Mouse (Mus musculus) left cerebral cortex, postnatal 10 days (tissue): ENCODE results near the gene Mpp6. TPM values are rescaled to one million over a fixed set of nuclear protein-coding genes. Genes with fewer than 3 reads are reported as not detected.

ENCODE experiments used
- DNase-seq, 2 experiments: peaks; one replicate each; pipeline ENCODE4 v3.0.0; 2021 to 2022; ENCODE audit warnings: low spot score in 2 of 2, mixed read lengths in 1 of 2; ENCODE audit errors: extremely low spot score in 1 of 2
- intact Hi-C: fragments of 180-260 bp; cut with DNase I; formaldehyde crosslinking; loops from one replicate; pipeline ENCODE4 v1.15.1; 2025
- total RNA-seq, 2 experiments: library from RNA; stranded (reverse); gene quantifications; 2 replicates each; pipeline ENCODE4 v1.2.3; 2021

Gene Mpp6
- total RNA-seq, 2 experiments from 2014 or later = 103 to 112 TPM

DNA sequence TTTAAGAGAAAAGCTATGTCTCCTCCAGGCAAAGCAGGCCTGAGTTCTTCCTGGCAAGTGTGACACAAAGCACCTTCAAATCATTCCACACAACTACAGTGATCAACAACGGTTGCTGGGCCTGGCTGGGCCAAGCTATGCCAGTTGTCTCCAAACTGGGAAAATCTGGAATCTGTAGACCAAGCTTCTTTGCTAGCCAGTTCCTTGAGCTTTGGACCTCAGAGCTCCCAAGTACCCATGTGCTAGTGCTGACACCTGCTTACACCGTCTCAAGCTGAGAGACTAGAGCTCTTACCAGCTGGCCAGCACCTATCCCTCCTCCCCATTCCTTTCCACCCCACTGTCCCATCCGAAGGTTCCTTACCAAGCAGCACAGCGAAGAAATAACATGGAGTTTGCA is 105.9 kb downstream of the Mpp6 start:
- intact Hi-C loops = no loop called here
- DNase-seq = no peak

DNA sequence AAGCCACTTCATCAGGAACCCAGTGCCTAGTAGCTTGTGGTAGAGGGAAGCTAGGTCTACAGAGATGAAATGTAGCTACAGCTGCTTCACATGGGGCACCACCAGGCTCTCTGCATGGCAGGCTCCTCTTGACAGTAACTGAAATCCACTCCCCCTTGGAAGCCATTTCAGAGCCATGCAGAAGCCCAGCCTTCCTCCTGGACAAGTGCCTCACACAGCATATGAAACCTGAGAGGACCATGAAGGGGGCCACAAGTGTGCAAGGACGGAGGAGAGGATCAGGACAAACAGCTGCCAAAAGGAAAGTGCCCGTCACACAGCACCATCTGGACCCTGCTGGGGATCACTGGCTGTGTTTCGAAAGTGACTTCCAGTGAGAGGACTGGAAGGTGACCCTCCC is 108.6 kb downstream of the Mpp6 start:
- no peak for DNase-seq
- intact Hi-C loops = no loop called here

DNA sequence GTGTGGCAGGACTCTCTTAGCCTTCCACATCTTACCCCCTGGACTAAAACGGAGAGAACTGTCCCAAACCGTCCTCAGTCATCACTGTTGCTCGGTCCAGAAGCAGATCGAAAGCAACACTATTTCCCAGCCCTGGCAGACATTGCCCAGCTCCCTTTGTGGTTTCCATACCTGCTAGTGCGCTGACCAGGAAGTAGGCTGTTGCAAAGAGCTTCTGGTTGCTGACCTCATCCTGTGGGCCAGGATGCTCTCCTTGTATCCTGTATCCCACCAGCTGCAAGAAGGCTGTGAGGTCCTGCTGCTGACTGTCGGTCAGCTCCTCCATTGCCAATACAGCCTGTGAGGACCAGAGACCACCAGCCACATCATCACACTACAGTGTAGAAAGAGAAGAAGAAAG is 109.0 kb downstream of the Mpp6 start:
- no peak for DNase-seq

DNA sequence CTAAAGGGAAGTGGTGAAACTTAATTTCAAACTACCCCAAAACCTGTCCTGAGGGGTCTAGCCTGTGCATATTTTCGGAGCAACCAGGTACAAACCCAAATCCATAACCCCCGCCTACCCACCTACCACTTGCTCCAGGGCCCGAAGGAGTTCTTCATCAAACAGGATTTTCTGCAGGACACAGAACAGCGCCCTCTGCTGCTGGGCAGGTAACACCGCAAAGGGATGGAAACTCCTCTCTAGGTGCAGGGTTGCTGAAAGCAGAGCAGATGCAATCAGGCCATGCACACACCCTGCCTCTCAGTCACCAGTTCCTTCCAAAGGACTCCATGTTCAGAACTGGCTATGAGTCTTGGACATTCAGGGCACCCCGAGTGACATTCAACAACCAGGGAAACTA is 110.8 kb downstream of the Mpp6 start:
- DNase-seq = peak in 1 of 2 experiments; percentile 41
- intact Hi-C loops = no loop called here

More for the DNA sequence above, 109.0 kb downstream of the Mpp6 start:
- intact Hi-C loops = no loop called here

DNA sequence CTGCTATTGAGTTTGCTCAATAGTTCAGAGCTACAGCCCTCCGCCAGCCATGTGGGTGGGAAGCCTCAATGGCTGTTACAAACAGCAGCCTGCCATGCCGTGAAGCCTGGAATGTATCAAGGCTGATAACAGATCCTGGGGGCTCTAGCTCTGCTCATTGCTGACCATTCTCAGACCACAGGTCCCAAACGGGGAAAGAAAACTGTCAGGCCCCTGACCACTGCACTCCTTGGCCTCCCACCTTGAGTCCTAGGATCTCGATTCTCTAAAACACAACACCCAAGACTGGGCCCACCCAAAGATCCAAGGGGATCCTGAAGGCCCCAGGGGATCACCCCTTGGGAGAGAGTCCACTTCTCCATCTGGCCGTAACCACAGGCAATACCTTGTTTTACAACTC is 112.3 kb downstream of the Mpp6 start:
- intact Hi-C loops = no loop called here
- DNase-seq = no peak

DNA sequence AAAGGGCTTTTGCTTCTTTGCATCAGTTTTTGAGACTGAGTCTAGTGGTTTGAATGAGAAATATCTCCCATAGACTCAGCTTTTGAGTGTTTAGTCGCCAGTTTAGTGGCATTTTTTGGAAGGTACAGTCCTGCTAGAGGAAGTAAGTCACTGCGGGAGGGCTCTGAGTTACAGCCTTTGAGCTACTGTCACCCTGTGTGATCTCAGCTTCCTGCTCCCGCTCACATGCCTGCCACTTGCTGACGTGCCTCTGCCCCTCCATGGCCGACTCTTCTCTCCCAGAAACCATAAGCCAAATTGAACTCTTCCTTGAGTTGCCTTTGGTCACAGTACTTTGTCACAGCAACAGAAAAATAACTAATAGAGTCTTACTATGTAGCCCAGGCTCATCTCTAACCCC is 112.9 kb downstream of the Mpp6 start:
- no peak for DNase-seq
- intact Hi-C loops = no loop called here

DNA sequence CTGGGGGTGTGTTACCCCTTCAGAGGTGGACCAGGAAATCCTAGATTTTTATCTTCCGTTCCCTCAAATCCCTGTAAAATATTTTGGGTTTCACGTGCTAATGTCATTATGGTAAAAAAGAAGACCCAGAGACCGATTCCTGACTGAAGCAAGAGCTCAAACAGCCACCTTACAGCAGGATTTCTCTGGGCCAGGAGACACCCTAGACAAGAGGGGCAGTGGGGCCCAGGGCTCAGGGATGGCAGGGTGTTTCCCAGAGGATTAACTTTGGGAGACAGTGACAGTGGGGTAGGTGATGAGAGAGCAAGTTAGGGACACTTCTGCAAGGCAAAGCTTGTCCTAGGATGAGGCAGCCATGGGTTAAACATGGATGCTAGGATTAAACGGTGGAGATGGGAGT is 113.6 kb downstream of the Mpp6 start:
- no peak for DNase-seq
- intact Hi-C loops = no loop called here

DNA sequence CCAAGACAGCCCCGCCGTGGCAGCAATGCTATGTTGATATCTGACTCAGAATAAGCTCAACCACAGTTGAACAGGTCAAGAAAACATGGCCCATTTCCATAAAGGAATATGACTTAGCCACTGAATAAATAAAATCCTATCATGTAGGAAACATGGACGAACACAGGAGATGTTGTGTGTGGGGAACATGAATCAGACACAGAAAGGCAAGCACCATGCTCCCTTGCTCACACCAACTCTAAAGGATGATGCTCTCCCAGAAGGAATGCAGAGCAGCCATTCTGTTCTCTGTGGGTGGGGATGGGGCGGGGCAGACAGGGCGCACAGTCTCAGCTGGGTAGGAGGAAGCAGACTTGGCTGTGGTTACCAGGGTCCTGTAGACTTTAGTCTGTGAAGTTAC is 115.2 kb downstream of the Mpp6 start:
- intact Hi-C loops = no loop called here
- no peak for DNase-seq

DNA sequence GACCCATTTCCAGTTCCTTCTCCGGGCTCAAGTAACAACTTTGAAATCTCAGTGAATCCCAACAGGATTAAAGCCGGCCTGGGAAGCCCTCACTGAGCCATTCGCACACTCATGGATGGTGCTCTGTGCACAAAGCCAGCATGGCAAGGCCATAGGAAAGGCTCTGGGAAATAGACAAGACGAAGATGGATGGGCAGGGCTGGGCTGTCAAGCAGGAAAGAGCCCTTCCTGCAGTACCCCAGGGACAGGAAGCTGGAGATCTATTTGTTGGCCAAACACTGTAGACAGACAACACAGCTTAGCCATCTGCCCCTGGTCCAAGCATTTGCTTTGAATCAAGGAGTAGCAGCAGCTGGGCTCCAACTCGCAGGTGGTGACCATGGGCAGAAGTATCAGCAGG is 118.1 kb downstream of the Mpp6 start:
- no peak for DNase-seq
- intact Hi-C loops = no loop called here

DNA sequence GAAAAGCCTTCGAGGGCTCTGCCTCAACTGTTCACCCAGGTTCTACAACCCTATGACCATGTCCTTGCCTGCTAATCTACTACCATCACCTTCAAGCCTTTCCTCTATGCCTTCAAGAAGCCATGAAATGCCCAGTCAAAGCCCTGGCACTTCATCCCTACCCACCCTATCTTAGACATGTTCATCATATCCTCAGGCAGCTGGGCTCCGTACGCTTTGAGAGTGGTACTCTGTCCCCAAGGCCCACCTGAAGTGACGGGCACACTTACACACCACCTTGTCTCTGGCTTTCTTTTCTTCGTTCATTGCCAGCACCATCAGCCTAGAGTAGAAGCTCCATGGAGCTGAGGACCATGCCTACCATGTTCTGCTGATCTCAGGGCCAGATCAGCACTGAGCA is 121.2 kb downstream of the Mpp6 start:
- DNase-seq = no peak
- intact Hi-C loops = no loop called here

DNA sequence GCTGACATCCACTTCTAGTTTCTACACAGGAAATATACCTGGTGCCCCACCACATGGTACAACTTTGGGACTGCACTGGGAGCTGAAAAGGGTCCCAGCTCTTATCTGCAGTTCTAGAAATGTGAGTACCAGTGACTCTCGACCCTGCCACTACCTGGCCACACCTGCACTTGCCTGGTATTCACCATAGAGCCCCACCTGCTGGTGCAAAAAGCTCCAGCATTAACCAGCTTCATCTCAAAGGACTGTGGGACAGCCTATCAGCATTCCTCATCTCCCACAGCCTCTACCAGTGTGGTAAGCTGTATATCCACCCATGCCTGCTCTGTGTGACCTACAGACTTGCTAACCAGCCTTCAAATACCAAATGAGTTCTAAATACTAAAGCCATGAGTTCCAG is 122.9 kb downstream of the Mpp6 start:
- no peak for DNase-seq
- intact Hi-C loops = no loop called here

DNA sequence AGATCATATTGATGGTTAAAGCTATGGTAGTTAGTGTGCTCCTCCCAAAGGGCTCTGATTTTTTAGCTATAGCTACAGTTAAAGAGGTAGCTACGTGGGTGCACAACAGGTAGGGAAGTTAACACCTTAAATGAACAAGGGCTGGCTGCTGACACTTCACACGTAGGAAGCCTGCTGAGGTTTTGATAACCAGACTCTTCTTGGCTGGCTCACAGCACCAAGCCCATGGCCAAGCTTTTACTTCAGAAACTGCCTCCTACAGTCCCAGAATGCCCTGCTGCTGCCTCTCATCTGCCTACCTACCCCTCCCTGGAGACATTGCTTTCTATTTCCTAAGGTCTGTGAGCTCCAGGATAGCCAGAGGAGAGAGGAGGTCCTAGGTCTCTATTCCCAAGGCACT is 127.9 kb downstream of the Mpp6 start:
- intact Hi-C loops = no loop called here
- DNase-seq = no peak

DNA sequence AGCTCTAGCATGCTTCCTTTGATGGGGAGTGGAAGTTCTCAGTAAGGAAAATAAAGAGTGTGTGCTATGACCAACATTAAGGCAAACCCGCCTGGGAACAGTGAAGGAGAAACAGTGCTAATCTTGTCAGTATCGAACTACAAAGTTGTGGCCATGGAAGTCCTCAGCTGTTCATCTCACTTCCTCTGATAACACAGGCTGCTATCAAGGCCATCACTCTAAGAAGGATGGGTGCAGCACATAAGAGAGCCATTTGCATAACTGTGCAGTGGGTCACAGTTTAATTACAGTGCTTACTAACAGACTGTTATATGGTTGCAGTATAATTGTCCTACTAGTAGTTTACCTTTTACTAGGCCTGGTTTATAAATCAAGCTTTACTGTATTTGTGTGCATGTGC is 129.9 kb downstream of the Mpp6 start:
- DNase-seq = no peak
- intact Hi-C loops = no loop called here

DNA sequence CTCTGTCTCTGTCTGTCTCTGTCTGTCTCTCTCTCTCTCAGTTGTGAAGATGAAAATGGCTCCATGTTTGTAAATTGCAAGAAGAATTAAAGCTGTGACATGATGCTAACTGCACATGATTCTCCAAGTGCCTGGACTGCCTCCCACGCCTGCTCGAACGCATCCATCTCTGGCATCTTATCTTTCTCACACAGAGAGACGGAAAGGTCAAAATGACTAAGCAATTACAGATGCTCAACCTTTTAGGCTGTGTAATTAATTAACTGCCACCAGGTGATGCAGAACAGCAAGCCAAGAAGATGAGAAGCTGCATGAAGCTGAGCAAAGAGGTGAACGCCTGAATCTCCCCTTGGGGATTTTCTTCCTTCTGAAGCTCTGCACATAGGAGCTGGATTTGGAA is 130.4 kb downstream of the Mpp6 start:
- intact Hi-C loops = no loop called here
- DNase-seq = no peak

DNA sequence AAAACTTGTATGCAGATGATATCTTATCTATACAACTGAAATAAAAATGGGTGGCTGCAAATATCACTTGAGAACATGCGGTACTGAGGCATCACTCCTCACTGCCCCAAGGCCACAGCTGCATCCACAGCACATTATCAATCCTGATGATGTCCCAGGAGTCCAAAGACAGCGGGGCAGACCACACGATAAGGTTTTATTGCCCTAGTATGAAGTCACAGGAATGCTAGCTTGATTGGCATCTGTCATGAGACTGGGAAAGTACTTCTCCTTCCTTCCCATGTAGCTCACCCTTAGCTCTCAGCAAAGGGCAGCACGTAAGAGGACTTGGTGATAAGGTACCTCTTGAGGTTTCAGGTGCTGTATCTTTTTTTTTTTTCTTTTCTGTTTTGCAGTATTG is 134.1 kb downstream of the Mpp6 start:
- intact Hi-C loops = no loop called here

DNA sequence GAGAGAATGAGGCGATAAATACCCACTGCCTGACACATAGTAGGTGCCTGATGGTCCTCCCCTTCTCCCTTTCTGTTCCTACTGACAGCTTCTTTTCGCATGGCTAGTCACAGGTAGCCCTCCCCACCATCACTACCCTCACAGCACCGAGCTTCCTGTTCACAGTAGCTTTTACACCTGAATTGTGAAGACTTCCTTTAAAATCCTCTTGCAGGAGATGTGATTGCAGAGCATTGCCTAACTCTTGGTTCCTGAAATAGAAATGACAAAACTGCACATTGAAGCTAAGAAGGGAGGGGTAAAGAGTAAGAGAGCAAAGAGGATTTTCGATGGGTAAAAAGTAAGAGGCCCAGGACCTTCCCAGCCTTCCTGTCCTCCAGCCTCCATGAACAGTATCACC is 134.9 kb downstream of the Mpp6 start:
- DNase-seq = no peak
- intact Hi-C loops = no loop called here

More for the DNA sequence above, 134.1 kb downstream of the Mpp6 start:
- DNase-seq = no peak

DNA sequence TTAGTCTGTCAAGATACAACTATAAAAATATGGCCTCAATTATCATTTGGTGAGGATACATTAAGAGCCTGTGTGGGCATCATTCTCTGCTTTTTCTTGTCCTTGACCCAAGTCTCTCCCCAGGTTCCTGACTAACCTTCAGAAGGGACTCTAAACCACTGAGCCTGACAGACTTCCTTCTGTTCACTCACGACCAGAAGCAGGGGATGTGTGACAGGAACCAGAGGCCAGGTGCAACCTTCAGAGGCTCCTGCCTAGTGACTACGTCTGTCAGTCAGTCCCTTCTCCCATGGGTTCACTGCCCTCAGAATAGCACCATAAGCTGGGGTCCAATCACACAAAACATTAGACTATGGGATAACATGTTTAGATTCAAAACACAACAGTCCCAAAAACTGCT is 137.3 kb downstream of the Mpp6 start:
- no peak for DNase-seq
- intact Hi-C loops = no loop called here

DNA sequence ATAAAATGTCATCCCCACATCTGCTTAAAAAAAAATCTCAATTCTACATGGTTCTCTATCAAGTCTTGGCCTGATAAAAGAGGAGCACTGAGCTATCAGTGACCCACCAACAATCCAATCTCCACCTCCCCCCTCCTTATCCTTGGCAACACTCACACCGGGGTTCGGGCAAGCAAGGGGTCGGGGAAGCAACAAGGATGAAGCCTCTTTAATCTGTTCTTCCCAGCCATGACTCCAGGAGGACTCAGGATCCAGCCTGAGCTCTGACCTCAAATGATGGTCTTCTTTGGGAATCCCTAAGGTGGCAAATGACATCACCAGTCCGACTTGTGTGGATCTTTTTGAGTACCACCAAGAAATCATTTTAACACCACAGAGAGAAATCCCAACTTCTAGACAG is 137.8 kb downstream of the Mpp6 start:
- DNase-seq = no peak
- intact Hi-C loops = no loop called here
